Mouse (Mus musculus): ENCODE data around the gene Emilin2. TPM values are rescaled to one million over a fixed set of nuclear protein-coding genes. Genes with fewer than 3 reads are reported as not detected.

Gene Emilin2
- total and polyA plus RNA-seq, 3 experiments = 37.2 to 43.5 (median 43.3) TPM

- H3K27me3 ChIP-seq (ENCODE audit: control insufficient read depth, insufficient read depth, low read length) = no peaks in the 10 kb centered on the region; the same call in 1 of the 2 replicates
- peak overlapping the region; percentile 63 for H3K4me3 ChIP-seq
- intact Hi-C loops (cut with DNase I) = loop anchor here (2.0 kb wide), 1 partner anchor 56 kb away; no protein-coding TSS in a partner anchor
- H3K36me3 ChIP-seq (ENCODE audit: control insufficient read depth, insufficient read depth, low read length) = no peaks in the 10 kb centered on the region
- TF ChIP-seq EP300 (IDR thresholded peaks at IDR 0.05; ENCODE audit: insufficient read depth, low read depth, low read length) = no peak
- TF ChIP-seq CTCF (IDR thresholded peaks at IDR 0.05) = no peak
- no peak for TF ChIP-seq POLR2A (IDR thresholded peaks at IDR 0.05; ENCODE audit: insufficient read depth, low read depth, low read length)
- peak overlapping the region; percentile 83 for H3K9ac ChIP-seq (ENCODE audit: low read depth, low read length)
- H3K4me1 ChIP-seq (ENCODE audit: control insufficient read depth, insufficient read depth, low read length) = peaks cover 1% of the 10 kb centered on the region; the same call in 1 of the 2 replicates
- H3K79me2 ChIP-seq (replicated peaks; ENCODE audit: control insufficient read depth, insufficient read depth, low read length) = no peaks in the 10 kb centered on the region
- peak overlapping the region; percentile 67 for H3K27ac ChIP-seq
- peak; percentile 74 to 75 for DNase-seq
- WGBS = under 1% methylated on average over 66 of the region's 67 CpGs
Observed at GRCm38 (mm10) chr17:71310486-71311339, 1.1 kb downstream of the Emilin2 start.

- Histone ChIP-seq H3K4me3 (peak overlapping the region; percentile 63), H3K27me3 (ENCODE audit: control insufficient read depth, insufficient read depth, low read length) (no peaks in the 10 kb centered on the region; the same call in 1 of the 2 replicates), H3K4me1 (ENCODE audit: control insufficient read depth, insufficient read depth, low read length) (peaks cover 1% of the 10 kb centered on the region; the same call in 1 of the 2 replicates), H3K36me3 (ENCODE audit: control insufficient read depth, insufficient read depth, low read length) (no peaks in the 10 kb centered on the region), H3K79me2 (replicated peaks; ENCODE audit: control insufficient read depth, insufficient read depth, low read length) (no peaks in the 10 kb centered on the region), H3K9ac (ENCODE audit: low read depth, low read length) (peak overlapping the region; percentile 83), H3K27ac (peak overlapping the region; percentile 67)
- TF ChIP-seq POLR2A (IDR thresholded peaks at IDR 0.05; ENCODE audit: insufficient read depth, low read depth, low read length) = no peak
- TF ChIP-seq EP300 (IDR thresholded peaks at IDR 0.05; ENCODE audit: insufficient read depth, low read depth, low read length) = no peak
- no peak for TF ChIP-seq CTCF (IDR thresholded peaks at IDR 0.05)
- intact Hi-C loops (cut with DNase I) = loop anchor here (2.0 to 5.0 kb wide), 2 partner anchors 43 to 55 kb away; no protein-coding TSS in a partner anchor
- DNase-seq = no peak
- 15% methylated on average over 23 of the region's 23 CpGs for WGBS
Observed at GRCm38 (mm10) chr17:71309711-71310485, 1.9 kb downstream of the Emilin2 start.

GRCm38 (mm10) chr17:71309141-71309540, 2.6 kb downstream of the Emilin2 start:
- intact Hi-C loops (cut with DNase I) = loop anchor here (5.0 kb wide), 1 partner anchor 42 kb away; no protein-coding TSS in a partner anchor
- TF ChIP-seq EP300 (IDR thresholded peaks at IDR 0.05; ENCODE audit: insufficient read depth, low read depth, low read length) = no peak
- TF ChIP-seq POLR2A (IDR thresholded peaks at IDR 0.05; ENCODE audit: insufficient read depth, low read depth, low read length) = no peak
- no peak for TF ChIP-seq CTCF (IDR thresholded peaks at IDR 0.05)
- 39% methylated on average over 14 of the region's 14 CpGs for WGBS
- no peak overlapping the region for H3K9ac ChIP-seq (ENCODE audit: low read depth, low read length)
- peaks cover 1% of the 10 kb centered on the region; the same call in 1 of the 2 replicates for H3K4me1 ChIP-seq (ENCODE audit: control insufficient read depth, insufficient read depth, low read length)
- DNase-seq = no peak
- H3K27me3 ChIP-seq (ENCODE audit: control insufficient read depth, insufficient read depth, low read length) = no peaks in the 10 kb centered on the region; the same call in 1 of the 2 replicates
- no peaks in the 10 kb centered on the region for H3K36me3 ChIP-seq (ENCODE audit: control insufficient read depth, insufficient read depth, low read length)
- H3K27ac ChIP-seq = no peak overlapping the region; the same call in 1 of the 2 replicates
- no peaks in the 10 kb centered on the region for H3K79me2 ChIP-seq (replicated peaks; ENCODE audit: control insufficient read depth, insufficient read depth, low read length)
- H3K4me3 ChIP-seq = no peak overlapping the region

DNA sequence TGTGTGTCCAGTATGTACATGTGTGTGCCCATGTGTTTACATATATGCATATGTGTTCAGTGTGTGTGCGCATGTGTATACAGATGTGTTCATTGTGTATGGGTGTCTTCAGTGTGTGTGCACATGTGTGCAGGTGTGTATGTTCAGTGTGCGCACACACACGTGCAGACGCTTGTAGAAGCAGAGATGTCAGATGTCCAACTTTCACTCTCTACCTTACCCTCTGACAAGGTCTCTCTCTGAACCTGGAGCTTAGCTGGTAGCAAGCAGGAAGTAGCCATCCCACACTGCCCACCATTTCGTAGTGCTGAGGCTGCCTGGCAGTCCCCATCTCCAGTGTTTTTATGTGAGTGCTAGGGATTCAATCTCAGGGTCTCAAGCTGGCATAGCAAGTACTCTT, 3.5 kb downstream of the Emilin2 start:
- peaks cover 1% of the 10 kb centered on the region; the same call in 1 of the 2 replicates for H3K4me1 ChIP-seq (ENCODE audit: control insufficient read depth, insufficient read depth, low read length)
- H3K9ac ChIP-seq (ENCODE audit: low read depth, low read length) = no peak overlapping the region
- intact Hi-C loops (cut with DNase I) = loop anchor here (5.0 kb wide), 1 partner anchor 41 kb away; no protein-coding TSS in a partner anchor
- 93% methylated on average over 5 of the region's 5 CpGs for WGBS
- TF ChIP-seq EP300 (IDR thresholded peaks at IDR 0.05; ENCODE audit: insufficient read depth, low read depth, low read length) (no peak), CTCF (IDR thresholded peaks at IDR 0.05) (no peak), POLR2A (IDR thresholded peaks at IDR 0.05; ENCODE audit: insufficient read depth, low read depth, low read length) (no peak)
- H3K36me3 ChIP-seq (ENCODE audit: control insufficient read depth, insufficient read depth, low read length) = no peaks in the 10 kb centered on the region
- DNase-seq = no peak
- H3K4me3 ChIP-seq = no peak overlapping the region
- H3K79me2 ChIP-seq (replicated peaks; ENCODE audit: control insufficient read depth, insufficient read depth, low read length) = no peaks in the 10 kb centered on the region
- no peaks in the 10 kb centered on the region; the same call in 1 of the 2 replicates for H3K27me3 ChIP-seq (ENCODE audit: control insufficient read depth, insufficient read depth, low read length)
- no peak overlapping the region for H3K27ac ChIP-seq

- H3K36me3 ChIP-seq (ENCODE audit: control insufficient read depth, insufficient read depth, low read length) = no peaks in the 10 kb centered on the region
- no peak overlapping the region for H3K4me3 ChIP-seq
- DNase-seq = peak in 1 of 2 experiments; percentile 53
- intact Hi-C loops (cut with DNase I) = loop anchor here (5.0 kb wide), 1 partner anchor 40 kb away; no protein-coding TSS in a partner anchor
- H3K79me2 ChIP-seq (replicated peaks; ENCODE audit: control insufficient read depth, insufficient read depth, low read length) = no peaks in the 10 kb centered on the region
- H3K27me3 ChIP-seq (ENCODE audit: control insufficient read depth, insufficient read depth, low read length) = no peaks in the 10 kb centered on the region; the same call in 1 of the 2 replicates
- H3K27ac ChIP-seq = peak overlapping the region; percentile 17
- H3K4me1 ChIP-seq (ENCODE audit: control insufficient read depth, insufficient read depth, low read length) = peaks cover 1% of the 10 kb centered on the region; the same call in 1 of the 2 replicates
- 70% methylated on average over 10 of the region's 10 CpGs for WGBS
- TF ChIP-seq POLR2A (IDR thresholded peaks at IDR 0.05; ENCODE audit: insufficient read depth, low read depth, low read length) = no peak
- TF ChIP-seq CTCF (IDR thresholded peaks at IDR 0.05) = no peak
- no peak for TF ChIP-seq EP300 (IDR thresholded peaks at IDR 0.05; ENCODE audit: insufficient read depth, low read depth, low read length)
- no peak overlapping the region for H3K9ac ChIP-seq (ENCODE audit: low read depth, low read length)
Observed at GRCm38 (mm10) chr17:71307251-71307790, 4.5 kb downstream of the Emilin2 start.
